Mouse (Mus musculus) embryonic fibroblast, embryonic 13.5 days (primary cell): ENCODE results near the gene Lipc.

Experiments
- CTCF ChIP-seq: IDR thresholded peaks from 2 replicates; pipeline ENCODE4 v1.5.1; 2011; ENCODE audit warnings: mild to moderate bottlenecking, control low read depth, low read length, moderate library complexity, borderline replicate concordance; ENCODE audit not compliant: insufficient read depth
- POLR2A ChIP-seq: IDR thresholded peaks from 2 replicates; pipeline ENCODE4 v1.6.1; 2011; ENCODE audit warnings: low read depth, mild to moderate bottlenecking, control low read depth, low read length, moderate library complexity

DNA sequence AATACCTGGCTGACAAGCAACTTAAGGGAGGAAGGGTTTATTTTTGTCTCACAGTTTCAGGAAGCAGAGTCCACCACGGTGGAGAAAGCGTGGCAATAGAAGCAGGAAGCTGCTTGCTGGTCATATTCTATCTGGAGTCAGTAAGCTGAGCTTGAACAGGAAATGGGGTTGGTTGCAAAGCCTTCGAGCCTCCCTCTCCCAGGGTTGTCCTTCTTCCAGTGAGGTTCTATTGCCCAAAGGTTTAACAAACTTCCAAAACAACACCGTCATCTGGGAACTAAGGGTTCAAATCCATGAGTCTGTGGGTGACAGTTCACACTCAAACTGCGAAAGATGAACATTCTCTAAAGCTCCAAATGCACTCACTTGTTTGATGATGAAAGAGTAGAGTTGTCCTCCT, 27.1 kb upstream of the Lipc start:
- TF ChIP-seq CTCF: no peak
- TF ChIP-seq POLR2A: no peak
